Mouse (Mus musculus) adrenal gland, postnatal 14 days (tissue): Measurements from ENCODE around the gene Fis1. TPM values are rescaled to one million over a fixed set of nuclear protein-coding genes. Genes with fewer than 3 reads are reported as not detected.

Experiments used
- DNase-seq: peaks from one replicate; pipeline ENCODE4 v3.0.0; 2021; ENCODE audit warnings: mixed read lengths
- total RNA-seq: library from RNA; stranded (reverse); gene quantifications from 2 replicates; pipeline ENCODE4 v1.2.3, GENCODE M21; 2021

Gene Fis1
- total RNA-seq, 1 experiment from 2014 or later: 136 TPM

DNA sequence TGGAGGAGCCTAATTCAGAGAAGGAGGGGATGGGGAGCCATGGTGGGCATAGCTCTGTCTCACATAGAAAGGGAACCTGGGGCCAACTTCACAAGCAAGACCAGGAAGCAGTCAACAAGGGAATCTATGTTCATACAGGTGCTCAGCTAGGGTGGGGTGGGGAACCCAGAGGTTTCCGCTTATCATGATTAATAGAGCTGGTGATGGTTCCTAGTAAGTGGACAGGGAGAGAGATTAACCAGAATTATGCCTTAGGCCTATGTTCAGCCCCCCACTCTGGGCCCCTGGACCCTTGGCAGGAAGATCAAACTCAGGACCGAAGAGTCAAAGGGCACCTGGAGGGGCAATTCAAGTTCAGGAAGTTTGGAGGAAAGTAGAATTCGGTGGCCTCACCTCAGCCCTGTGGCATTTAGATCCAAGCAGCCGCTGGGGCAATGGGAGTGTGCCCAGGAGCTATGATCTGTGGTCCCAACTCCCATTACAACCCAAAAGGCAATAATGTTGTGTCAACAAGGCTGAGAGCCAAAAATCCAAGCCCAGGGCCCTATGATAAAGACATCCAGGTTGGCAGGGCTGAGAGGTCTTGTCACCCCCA lies 13.9 kb downstream of the Fis1 start:
- DNase-seq: no peak

DNA sequence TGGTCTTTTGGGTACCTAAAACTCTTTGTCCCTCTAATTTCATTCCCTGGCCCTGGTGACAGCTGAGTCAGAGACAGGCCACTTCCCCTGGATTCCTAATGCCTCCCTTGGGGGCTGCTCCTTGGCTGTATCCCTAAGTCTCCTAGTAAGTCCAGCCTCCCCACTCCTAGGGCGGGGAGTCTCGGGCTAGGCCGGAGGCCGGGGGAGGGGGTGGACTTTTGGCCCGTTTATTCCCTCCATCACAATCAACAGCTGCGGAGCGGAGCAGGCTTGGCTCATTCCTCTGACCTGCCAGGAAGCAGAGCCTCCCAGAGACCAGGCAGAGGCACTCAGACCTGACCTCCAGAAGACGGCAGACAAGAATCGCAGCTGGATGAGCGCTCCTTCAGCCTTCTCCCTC lies 14.5 kb downstream of the Fis1 start:
- DNase-seq: peak; percentile 79

DNA sequence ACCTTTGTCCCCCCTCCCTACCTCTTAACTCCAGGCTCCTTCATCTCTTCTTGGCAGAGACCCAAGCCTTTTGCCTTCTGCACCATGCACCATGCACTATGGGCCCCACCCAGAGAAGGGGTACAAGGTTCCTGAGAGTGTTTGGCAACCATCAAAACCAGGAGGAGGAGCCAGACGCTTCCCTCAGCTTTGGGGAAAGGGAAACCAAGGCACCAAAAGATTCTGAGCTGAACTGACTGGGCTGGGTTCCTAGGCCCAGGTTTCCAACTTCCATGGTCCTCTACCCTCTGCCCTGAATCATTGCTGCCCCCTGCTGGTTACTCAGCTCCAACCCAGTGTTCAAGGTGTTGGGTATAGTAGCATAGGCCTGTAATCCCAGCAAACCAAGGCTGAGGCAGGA lies 17.6 kb downstream of the Fis1 start:
- peak; percentile 90 for DNase-seq

DNA sequence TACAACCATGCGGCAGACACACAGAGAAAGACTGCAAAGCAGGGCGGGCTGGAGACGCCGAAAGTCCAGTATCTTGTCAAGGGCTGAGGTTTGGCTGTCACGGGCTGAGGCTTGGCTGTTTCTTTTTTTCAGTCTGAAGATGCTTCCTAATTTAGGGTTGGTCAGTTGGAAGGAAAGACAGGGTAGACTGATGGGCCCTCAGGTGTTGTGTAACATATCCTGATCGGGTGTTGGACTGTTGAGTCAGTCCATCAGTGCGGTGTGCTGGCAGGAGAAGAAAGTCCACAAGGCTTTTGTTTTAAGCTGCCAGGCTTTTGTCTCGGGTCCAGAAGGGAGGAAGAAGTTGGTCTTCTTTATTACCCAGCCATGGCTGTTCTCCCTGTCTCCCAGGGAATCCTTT lies 20.6 kb downstream of the Fis1 start:
- DNase-seq: no peak

DNA sequence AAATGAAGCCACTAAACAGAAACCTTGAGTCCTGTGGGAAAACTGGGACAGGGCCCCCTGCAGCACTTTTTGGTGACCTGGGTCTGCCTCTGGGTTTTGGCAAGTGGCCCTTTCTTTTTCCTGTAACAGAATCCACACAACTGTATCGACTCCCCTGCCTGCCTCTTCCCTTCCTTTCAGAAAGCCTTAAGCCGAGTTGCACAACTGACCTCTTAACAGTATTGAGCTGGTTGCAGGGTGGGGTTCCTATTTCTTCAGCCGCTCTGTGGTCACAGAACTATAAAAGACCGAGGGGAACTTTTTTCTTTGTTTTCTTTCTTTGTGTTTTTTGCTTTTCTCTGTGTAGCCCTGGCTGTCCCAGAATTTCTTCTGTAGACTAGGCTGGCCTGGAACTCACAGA lies 24.7 kb downstream of the Fis1 start:
- no peak for DNase-seq

DNA sequence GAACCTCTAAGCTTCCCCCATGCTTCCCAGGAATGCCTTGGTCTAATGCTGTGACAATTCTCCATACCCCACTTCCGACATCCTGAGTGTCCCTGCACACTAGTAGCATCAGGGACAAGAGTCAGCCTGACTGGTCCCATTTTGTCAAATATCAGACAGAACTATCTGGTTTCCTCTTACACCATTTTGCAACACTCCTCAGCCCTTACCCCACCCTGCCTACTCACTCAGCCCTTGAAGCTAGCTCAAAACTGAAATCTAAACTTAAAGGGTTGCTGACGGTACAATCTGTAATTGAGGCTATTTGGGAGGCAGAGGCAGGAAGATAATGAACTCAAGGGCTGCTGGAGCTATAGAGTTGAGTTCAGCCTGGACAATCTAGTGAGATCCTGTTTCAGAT lies 26.7 kb downstream of the Fis1 start:
- DNase-seq: no peak

DNA sequence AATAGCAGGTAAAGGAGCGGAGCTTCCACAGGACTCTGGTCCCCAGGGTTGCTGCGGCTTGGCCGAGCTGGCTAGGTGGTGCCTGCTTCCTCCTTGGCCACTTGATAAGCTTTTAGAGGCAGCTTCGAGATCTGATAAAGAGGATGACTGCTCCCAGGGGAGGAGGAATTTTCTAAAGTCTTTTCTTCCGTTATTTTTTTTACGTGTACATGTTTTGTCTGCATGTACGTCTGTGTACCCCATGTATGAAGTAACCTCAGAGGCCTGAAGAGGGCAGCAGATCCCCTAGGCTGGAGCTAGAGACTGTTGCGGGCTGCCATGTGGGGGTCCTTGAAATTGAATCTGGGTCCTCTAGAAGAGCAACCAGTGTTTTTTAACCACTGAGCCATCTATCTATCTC lies 27.9 kb downstream of the Fis1 start:
- DNase-seq: no peak

DNA sequence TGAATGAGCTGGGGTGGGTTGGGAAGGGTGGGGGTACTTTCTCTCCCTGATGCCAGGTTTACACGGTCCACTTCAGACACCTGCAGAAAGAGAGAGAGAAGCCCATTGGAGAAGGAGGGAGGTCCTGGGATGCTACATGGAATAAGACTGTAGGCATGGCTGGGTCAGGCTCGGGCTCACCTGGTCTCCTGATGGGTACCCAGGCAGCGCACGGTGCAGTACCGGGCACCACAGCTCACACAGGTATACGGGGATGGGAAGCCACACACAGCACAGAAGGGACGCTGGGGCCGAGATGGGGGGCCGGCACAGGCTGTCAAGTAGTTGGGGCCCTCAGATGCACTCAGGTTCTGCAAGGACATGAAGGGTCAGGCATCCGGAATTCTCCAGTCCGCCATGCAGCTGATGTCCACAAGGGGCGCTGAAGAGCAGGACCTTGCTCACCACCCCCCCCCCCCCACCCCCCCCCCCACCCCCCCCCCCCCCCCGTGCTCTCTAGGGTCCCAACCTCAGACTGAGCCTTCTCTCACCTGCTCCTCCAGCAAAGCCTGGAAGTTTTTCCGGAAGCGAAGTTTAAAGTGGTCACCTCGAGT lies 29.4 kb downstream of the Fis1 start:
- peak; percentile 74 for DNase-seq

DNA sequence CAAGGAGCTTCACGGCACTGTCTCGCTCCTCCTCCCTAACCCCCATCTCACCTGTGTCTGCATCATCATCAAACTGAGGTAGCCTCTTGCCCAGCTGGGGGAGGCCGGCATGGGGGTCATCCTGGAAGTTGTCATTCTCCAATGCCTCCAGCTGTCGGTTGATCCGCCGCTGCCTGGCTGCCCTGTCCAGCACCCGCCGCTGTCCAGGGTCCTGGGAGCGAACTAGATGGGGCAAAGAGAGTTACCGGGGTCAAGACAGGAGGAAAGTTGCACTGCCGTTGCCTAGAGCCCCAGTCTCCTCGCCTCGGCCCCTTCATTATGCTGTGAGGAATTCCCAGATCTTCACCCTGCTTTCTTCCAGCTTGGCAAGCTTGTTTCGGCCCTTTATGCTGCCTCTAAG lies 31.8 kb downstream of the Fis1 start:
- DNase-seq: no peak

DNA sequence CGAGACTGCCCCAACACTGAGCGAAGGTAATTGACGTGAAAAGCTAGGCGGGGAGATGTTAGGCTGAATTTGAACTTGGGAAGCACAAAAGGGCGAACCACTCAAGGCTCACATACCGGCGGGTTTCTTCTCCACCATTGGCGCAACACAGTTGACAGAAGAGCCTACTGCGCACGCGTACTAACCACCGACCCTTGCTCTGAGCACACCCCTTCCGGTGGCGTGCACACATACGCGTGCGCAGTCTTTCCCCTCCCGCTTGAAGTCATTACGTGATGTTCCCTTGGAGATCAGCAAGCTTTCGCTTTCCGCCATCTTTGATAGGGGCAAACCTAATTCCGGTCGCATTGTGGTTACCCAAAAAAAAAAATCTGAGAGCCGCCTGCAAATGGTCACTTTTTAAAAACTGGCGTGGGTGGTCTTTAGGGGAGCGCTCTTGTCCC lies 33.6 kb downstream of the Fis1 start, which contains the start of gene Plod3:
TSS of gene Plod3 (plus strand) at position 325 of the 443 bp plus-strand sequence.
- DNase-seq: peak; percentile 98

DNA sequence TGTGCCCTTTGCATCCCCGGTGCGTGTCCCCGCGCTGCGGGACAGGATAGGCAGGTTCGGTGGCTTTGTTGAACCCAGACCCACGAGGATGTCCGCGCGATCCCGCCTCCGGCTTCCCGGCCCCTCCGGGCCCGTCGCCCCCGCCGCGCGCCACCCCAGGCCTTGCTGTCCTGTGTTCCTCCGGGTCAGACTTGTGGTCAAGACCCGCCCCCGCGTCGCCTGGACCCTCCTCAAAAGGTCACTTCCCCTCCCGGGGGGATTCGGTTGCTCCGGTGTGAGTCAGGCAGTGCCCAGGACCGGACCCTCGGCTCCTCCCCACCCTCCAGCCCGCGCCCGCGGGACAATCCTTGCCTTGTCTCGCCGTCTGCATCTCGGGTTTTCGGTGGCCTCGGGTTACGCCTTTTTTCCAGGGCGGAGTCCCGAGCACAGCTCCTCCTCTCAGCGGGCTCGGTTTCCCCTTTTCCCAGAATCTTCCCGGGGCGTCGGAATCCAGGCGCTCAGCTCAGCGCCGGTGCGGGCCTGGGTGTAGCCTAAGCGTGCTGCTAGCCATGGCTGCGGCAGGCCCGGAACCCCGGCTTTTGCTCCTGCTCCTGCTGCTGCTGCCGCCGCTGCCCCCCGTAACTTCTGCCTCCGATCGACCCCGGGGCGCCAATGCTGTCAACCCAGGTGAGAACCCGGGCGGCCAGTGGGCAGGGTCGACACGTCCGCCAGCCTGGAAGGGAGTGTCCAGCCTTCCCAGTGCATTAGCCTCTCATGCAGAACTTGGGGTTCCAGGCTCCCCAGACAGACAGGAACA lies 34.3 kb downstream of the Fis1 start:
- DNase-seq: peak; percentile 81

DNA sequence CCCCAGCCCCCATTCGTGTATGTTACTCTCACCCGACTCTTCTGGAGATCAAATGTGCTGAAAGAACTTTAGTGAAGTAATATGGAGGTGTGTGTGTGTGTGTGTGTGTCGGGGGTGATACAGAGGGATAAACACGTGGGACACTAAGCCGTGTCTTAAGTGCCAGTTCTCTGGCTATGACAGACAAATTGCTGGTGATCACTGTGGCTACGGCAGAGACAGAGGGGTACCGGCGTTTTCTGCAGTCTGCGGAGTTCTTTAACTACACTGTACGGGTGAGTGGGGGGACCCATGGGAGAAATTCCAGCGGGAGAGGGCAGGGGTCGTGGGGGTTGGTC lies 34.8 kb downstream of the Fis1 start, which contains the start of gene Znhit1:
TSS of gene Znhit1 (minus strand) at position 88 of the 338 bp plus-strand sequence.
- DNase-seq: no peak

DNA sequence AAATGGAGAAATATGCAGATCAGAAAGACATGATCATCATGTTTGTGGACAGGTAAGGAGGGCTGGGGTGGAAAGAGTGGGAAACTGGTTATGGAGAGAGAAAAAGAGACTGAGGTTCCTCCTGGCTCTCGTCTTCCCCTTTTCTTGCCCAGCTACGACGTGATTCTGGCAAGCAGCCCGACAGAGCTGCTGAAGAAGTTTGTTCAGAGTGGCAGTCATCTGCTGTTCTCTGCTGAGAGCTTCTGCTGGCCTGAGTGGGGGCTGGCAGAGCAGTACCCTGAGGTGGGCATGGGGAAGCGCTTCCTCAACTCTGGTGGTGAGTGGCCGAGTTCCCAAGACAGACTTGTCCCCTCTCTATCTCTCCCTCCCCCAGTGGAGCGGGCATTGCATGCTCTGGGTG lies 35.3 kb downstream of the Fis1 start:
- no peak for DNase-seq

DNA sequence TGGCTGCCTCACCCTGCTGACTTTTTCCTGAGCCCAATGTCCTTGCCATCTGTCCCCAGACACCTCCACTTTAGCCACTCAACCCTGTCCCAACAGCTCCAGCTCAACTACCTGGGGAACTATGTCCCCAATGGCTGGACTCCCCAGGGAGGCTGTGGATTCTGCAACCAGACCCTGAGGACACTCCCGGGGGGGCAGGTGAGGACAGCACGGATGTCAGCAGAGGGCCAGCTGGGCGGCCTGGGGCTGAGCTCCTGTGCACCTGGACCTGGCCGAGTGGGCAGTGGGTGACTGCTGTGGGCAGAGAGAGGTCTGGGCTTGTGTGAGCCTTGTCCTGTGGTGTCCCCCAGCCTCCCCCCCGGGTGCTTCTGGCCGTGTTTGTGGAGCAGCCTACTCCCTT lies 36.7 kb downstream of the Fis1 start:
- no peak for DNase-seq

DNA sequence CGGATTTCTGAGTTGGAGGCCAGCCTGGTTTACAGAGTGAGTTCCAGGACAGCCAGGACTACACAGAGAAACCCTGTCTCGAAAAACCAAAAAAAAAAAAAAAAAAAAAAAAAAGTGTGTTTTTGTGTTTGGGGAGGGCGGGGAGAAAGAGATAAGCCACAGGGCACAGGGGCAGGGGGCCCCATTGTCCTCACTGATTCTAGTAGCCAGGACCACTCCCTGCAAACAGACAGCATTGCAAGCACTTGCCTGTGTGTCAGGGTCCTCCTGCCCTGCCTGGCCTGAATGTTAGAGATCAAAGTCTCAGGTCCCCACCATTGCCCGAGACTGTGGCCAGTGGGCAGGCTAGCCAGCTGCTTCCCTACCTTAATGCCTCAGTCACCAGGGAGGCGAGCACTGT lies 46.4 kb downstream of the Fis1 start:
- DNase-seq: no peak

DNA sequence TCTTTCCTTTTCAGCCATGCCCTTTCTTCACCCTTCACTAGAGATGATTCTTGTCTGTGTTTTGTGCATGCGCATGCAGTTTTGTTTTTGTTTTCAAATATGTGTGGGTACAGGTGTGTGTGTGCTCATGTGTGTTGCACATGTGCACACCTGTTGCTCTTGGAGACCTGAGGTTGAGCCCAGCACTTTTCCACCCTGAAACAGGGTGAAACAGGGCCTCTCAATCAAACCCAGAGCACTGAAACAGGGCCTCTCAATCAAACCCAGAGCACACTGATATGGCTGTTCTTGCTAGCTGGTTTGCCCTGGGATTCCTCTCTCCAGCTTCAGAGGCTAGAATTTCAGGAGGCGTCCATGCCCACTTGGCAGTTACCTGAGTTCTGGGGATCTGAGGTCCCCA lies 47.5 kb downstream of the Fis1 start:
- DNase-seq: no peak

DNA sequence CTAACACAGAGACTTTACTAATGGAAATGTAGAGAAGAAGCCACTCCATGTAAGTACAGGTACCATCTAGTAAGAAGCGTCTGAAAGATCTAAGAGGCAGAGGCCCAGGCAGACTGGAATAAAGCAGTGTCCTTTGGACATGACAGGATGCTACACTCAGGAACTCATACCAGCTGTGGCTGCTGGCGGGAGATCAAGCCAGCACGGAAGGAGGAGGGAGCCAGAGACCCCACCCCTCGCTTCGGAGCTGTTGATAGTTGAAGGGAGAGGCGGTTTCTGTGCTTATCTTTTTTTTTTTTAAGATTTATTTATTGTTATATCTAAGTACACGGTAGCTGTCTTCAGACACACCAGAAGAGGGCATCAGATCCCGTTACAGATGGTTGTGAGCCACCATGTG lies 54.2 kb downstream of the Fis1 start:
- no peak for DNase-seq

DNA sequence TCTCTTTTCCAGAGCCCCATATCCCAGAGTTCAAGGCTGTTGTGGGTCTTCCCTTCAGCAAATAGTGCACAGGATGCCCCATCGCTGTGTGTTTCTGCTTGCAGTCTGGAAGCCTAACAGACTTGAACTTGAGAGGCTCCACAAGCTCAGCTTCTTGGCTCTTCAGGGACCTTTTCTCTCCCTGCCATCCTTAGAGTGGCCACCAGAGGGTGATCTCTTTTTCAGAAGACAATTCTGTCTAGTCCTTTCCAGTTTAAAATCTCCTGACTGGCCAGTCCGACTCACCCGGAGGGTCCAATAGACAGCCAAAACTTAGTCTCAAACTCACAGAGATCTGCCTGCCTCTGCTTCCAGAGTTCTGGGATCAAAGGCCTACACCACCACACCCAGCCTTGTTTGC lies 56.9 kb downstream of the Fis1 start:
- DNase-seq: peak; percentile 74

DNA sequence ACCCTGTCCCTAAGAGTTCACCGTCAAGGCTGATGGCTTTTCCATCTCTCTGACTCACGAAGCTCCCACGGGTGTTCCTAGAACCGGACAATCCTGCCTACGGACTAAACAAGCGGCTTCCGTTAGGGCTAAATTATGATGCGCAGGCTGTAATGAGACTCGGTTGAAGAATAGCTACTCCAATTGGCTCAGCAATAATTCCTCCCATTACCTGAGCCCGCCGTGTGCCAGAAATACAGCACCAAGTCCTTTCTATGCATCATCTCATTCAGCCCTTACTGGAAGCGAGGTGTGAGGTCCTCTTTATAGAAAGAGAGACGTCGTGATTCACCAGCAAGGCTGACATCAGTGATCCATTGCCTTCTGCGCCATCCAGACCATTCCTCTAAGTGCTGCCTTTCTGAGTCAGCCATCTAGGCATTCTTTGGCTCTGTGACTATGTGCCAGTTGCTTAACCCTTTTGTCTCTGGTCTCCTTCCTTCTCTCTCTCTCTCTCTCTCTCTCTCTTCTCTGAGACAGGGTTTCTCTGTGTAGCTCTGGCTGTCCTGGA lies 59.4 kb downstream of the Fis1 start:
- DNase-seq: peak; percentile 58
